Mouse (Mus musculus): ENCODE results near the gene Ccdc13. TPM values are rescaled to one million over a fixed set of nuclear protein-coding genes. Genes with fewer than 3 reads are reported as not detected.

Ccdc13 gene
- polyA plus RNA-seq, 1 experiment from 2014 or later, result 0.35 TPM

DNA sequence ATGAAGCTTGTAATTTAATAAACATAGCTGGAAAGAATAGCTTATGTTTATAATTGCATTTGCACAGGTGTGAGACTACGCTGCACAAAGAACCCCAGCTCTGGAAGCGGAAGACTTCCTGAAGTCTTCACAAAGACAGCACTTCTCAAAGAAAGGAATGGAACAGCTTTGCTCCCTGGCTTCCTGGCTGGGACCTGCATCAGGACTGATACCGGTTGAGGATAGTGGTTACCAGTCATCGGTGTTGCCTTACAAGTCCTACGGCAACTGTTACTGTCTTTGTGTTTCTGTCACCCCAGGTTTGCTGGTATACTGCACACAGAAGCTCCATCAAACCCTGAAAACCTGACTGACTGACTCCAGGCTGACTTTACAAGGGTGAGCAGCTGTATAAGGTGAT lies 30.2 kb upstream of the Ccdc13 start:
- Histone ChIP-seq H3K27ac (replicated peaks; ENCODE audit: low read depth, low read length) (no peak overlapping the region), H3K9ac (ENCODE audit: low read length) (no peak overlapping the region), H3K4me1 (ENCODE audit: control insufficient read depth, insufficient read depth, low read length) (no peaks in the 10 kb centered on the region), H3K27me3 (ENCODE audit: control insufficient read depth, insufficient read depth, low read length) (no peaks in the 10 kb centered on the region), H3K36me3 (ENCODE audit: control insufficient read depth, insufficient read depth, low read length) (no peaks in the 10 kb centered on the region), H3K9me3 (ENCODE audit: control insufficient read depth, low read length) (no peaks in the 10 kb centered on the region), H3K4me3 (ENCODE audit: low read depth, low read length) (no peak overlapping the region), H3K4me2 (ENCODE audit: low read depth, severe bottlenecking) (no peak overlapping the region)
- ATAC-seq (ENCODE audit: insufficient number of reproducible peaks, low FRiP score, low TSS enrichment, low read depth) (no peak), DNase-seq (ENCODE audit: low spot score) (no peak)
- WGBS, result 78% methylated on average over 5 of the region's 5 CpGs

DNA sequence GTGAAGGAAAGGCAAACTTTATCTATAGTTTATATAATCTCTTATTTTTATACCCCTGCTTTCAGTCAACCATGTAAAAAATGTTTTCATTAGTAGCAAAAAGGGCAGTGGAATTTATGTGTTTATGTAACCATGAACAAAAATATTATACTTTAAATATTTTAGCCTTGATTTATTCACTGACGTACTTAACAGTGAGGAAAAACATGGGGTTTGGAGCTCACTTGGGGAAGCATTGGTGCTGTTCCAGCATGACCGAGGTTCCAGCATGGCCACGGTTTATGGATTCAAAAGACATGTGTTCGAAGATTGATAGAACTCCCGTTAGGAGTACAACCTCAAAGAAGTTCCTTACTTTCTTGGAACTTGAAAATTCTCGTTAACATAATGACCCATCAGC lies 29.0 kb upstream of the Ccdc13 start:
- Histone ChIP-seq H3K4me2 (ENCODE audit: low read depth, severe bottlenecking) (no peak overlapping the region), H3K4me3 (ENCODE audit: low read depth, low read length) (no peak overlapping the region), H3K9ac (ENCODE audit: low read length) (no peak overlapping the region), H3K36me3 (ENCODE audit: control insufficient read depth, insufficient read depth, low read length) (no peaks in the 10 kb centered on the region), H3K9me3 (ENCODE audit: control insufficient read depth, low read length) (no peaks in the 10 kb centered on the region), H3K27me3 (ENCODE audit: control insufficient read depth, insufficient read depth, low read length) (no peaks in the 10 kb centered on the region), H3K27ac (replicated peaks; ENCODE audit: low read depth, low read length) (no peak overlapping the region), H3K4me1 (ENCODE audit: control insufficient read depth, insufficient read depth, low read length) (no peaks in the 10 kb centered on the region)
- DNase-seq (ENCODE audit: low spot score) (no peak), ATAC-seq (ENCODE audit: insufficient number of reproducible peaks, low FRiP score, low TSS enrichment, low read depth) (no peak)
- WGBS, result 78% methylated on average over 6 of the region's 6 CpGs

DNA sequence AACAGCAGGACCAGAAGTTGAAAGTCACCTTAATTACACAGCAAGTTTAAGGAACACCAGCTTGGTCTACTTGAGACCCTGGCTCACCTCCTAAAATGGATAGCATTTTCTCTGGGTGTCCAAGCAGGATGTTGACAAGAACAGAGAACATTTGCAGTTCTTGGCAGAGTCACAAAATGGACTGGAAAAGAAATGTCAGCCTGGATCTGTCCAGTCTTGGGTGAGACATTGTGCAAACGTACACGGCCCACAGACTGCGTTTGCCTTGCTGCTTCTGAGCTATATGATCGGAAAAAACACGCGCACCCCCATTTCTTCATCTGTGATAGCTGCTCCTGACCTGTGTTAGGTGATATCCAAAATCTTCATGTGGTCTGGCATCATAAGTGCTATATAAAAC lies 28.4 kb upstream of the Ccdc13 start:
- DNase-seq (ENCODE audit: low spot score), result no peak
- 95% methylated on average over 6 of the region's 6 CpGs for WGBS
- no peak for ATAC-seq (ENCODE audit: insufficient number of reproducible peaks, low FRiP score, low TSS enrichment, low read depth)
- no peaks in the 10 kb centered on the region for H3K4me1 ChIP-seq (ENCODE audit: control insufficient read depth, insufficient read depth, low read length)
- no peak overlapping the region for H3K4me2 ChIP-seq (ENCODE audit: low read depth, severe bottlenecking)
- H3K27ac ChIP-seq (replicated peaks; ENCODE audit: low read depth, low read length), result no peak overlapping the region
- H3K9me3 ChIP-seq (ENCODE audit: control insufficient read depth, low read length), result no peaks in the 10 kb centered on the region
- no peaks in the 10 kb centered on the region for H3K36me3 ChIP-seq (ENCODE audit: control insufficient read depth, insufficient read depth, low read length)
- no peaks in the 10 kb centered on the region for H3K27me3 ChIP-seq (ENCODE audit: control insufficient read depth, insufficient read depth, low read length)
- H3K4me3 ChIP-seq (ENCODE audit: low read depth, low read length), result no peak overlapping the region
- no peak overlapping the region for H3K9ac ChIP-seq (ENCODE audit: low read length)

DNA sequence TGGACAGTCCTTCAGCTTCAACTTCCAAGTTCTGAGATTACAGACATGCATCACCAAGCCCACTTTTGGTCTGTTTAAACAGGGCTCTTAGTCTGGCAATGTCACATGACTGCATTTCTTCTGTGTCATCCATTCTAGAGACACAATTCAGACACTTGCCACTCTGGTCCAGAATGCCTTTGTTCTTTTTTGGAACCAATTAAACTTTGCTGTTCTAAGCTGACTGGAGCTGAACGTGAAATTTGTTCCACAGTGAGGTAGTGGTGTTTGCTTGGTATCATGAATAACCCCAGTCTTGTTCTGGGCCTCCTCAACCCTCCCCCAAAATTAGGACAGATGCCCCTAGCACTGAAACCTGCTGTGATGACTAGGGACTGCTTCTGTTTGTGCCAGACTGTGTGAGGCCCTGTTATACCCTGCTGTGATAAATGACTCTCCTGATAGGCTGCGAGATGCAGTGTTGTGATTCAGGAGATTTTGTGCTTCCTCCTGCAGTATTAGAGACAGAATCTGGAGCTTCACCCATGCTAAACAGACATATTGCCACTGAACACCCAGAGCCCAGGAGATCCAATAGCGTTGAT lies 26.3 kb upstream of the Ccdc13 start:
- H3K27ac ChIP-seq (replicated peaks; ENCODE audit: low read depth, low read length), result no peak overlapping the region
- H3K4me2 ChIP-seq (ENCODE audit: low read depth, severe bottlenecking), result no peak overlapping the region
- H3K27me3 ChIP-seq (ENCODE audit: control insufficient read depth, insufficient read depth, low read length), result no peaks in the 10 kb centered on the region
- no peaks in the 10 kb centered on the region for H3K4me1 ChIP-seq (ENCODE audit: control insufficient read depth, insufficient read depth, low read length)
- H3K9ac ChIP-seq (ENCODE audit: low read length), result no peak overlapping the region
- H3K36me3 ChIP-seq (ENCODE audit: control insufficient read depth, insufficient read depth, low read length), result no peaks in the 10 kb centered on the region
- H3K4me3 ChIP-seq (ENCODE audit: low read depth, low read length), result no peak overlapping the region
- WGBS, result 53% methylated on average over 3 of the region's 3 CpGs
- DNase-seq (ENCODE audit: low spot score), result no peak
- no peaks in the 10 kb centered on the region for H3K9me3 ChIP-seq (ENCODE audit: control insufficient read depth, low read length)
- ATAC-seq (ENCODE audit: insufficient number of reproducible peaks, low FRiP score, low TSS enrichment, low read depth), result no peak

DNA sequence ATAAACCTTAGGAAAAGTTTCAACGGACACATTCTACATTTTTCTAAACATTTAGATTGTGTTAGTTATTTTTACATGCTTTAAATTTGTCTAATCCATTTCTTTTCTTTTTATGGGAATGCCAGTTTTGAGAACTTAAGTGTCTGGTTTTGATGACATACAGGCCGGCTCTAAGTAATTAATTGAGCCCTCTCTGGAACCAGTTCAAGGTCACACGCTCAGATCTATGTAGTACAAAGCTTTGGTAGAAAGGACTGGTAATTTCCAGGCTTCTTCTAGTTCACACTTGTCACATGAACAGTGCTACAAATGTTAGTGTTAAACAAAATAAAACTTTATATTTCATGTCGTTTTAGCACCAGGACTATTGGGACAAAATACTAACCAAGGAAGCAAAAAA lies 25.6 kb upstream of the Ccdc13 start:
- no peaks in the 10 kb centered on the region for H3K9me3 ChIP-seq (ENCODE audit: control insufficient read depth, low read length)
- no peak overlapping the region for H3K27ac ChIP-seq (replicated peaks; ENCODE audit: low read depth, low read length)
- H3K4me2 ChIP-seq (ENCODE audit: low read depth, severe bottlenecking), result no peak overlapping the region
- no peak overlapping the region for H3K4me3 ChIP-seq (ENCODE audit: low read depth, low read length)
- H3K4me1 ChIP-seq (ENCODE audit: control insufficient read depth, insufficient read depth, low read length), result no peaks in the 10 kb centered on the region
- ATAC-seq (ENCODE audit: insufficient number of reproducible peaks, low FRiP score, low TSS enrichment, low read depth) (no peak), DNase-seq (ENCODE audit: low spot score) (no peak)
- no peaks in the 10 kb centered on the region for H3K36me3 ChIP-seq (ENCODE audit: control insufficient read depth, insufficient read depth, low read length)
- 58% methylated on average over 4 of the region's 4 CpGs for WGBS
- H3K9ac ChIP-seq (ENCODE audit: low read length), result no peak overlapping the region
- H3K27me3 ChIP-seq (ENCODE audit: control insufficient read depth, insufficient read depth, low read length), result no peaks in the 10 kb centered on the region

DNA sequence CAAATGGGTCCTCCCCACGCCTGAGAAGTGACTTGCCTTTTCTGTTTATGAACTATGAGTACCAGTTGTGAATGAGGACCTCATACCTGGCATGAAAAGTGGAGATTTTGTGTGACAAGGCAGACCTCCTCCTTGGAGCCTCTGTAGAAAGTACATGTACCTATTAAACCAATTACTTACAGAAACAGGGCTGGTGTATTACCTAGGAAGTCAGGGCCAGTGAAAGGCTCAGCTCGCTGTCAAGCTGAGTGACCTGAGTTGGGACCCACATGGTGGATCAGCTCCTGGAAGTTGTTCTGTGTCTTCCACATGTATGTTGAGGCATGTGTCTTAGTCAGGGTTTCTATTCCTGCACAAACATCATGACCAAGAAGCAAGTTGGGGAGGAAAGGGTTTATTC lies 21.7 kb upstream of the Ccdc13 start:
- ATAC-seq (ENCODE audit: insufficient number of reproducible peaks, low FRiP score, low TSS enrichment, low read depth) (no peak), DNase-seq (ENCODE audit: low spot score) (no peak)
- H3K4me3 ChIP-seq (ENCODE audit: low read depth, low read length), result no peak overlapping the region
- WGBS, result 88% methylated on average over 2 of the region's 2 CpGs
- no peaks in the 10 kb centered on the region for H3K4me1 ChIP-seq (ENCODE audit: control insufficient read depth, insufficient read depth, low read length)
- H3K36me3 ChIP-seq (ENCODE audit: control insufficient read depth, insufficient read depth, low read length), result no peaks in the 10 kb centered on the region
- H3K4me2 ChIP-seq (ENCODE audit: low read depth, severe bottlenecking), result no peak overlapping the region
- no peak overlapping the region for H3K9ac ChIP-seq (ENCODE audit: low read length)
- H3K27ac ChIP-seq (replicated peaks; ENCODE audit: low read depth, low read length), result no peak overlapping the region
- H3K27me3 ChIP-seq (ENCODE audit: control insufficient read depth, insufficient read depth, low read length), result no peaks in the 10 kb centered on the region
- H3K9me3 ChIP-seq (ENCODE audit: control insufficient read depth, low read length), result no peaks in the 10 kb centered on the region

DNA sequence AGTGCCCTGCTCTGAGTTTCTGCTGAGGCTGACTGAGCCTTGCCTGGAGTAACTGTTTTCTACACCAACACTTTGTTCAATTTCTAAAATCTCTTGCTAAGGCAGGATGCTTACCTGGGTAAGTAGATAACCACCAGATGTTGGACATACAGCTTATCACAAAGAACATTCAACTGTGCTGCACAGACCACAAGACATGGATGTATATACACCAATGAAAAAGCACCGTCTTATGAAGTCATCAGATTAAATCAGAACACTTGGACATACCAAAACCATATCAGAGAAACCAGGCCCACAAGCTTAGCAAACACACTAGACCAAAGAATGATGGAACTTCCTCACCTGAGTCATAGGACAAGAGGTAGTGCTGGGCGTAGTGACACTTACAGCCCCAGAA lies 20.1 kb upstream of the Ccdc13 start:
- no peak overlapping the region for H3K27ac ChIP-seq (replicated peaks; ENCODE audit: low read depth, low read length)
- H3K4me2 ChIP-seq (ENCODE audit: low read depth, severe bottlenecking), result no peak overlapping the region
- DNase-seq (ENCODE audit: low spot score), result no peak
- H3K4me1 ChIP-seq (ENCODE audit: control insufficient read depth, insufficient read depth, low read length), result no peaks in the 10 kb centered on the region
- 92% methylated on average over 2 of the region's 2 CpGs for whole genome bisulfite sequencing
- no peak overlapping the region for H3K4me3 ChIP-seq (ENCODE audit: low read depth, low read length)
- H3K9me3 ChIP-seq (ENCODE audit: control insufficient read depth, low read length), result no peaks in the 10 kb centered on the region
- no peak overlapping the region for H3K9ac ChIP-seq (ENCODE audit: low read length)
- no peaks in the 10 kb centered on the region for H3K27me3 ChIP-seq (ENCODE audit: control insufficient read depth, insufficient read depth, low read length)
- H3K36me3 ChIP-seq (ENCODE audit: control insufficient read depth, insufficient read depth, low read length), result no peaks in the 10 kb centered on the region
- no peak for ATAC-seq (ENCODE audit: insufficient number of reproducible peaks, low FRiP score, low TSS enrichment, low read depth)

DNA sequence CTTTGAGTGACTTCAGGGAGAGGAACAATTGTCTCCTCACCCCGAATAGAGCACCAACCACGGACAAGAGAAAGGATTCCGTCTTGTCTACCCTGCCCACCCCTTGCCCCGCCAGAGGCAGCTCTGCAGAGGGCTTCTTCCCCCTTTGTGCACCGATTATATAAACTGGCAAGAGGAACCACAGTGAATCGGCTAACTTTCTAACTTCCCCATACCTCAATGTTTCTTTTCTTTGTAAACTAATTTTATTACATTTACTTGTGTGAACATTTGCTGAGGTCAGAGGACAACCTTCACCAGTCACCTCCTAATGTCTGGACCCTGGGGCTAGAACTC lies 18.9 kb upstream of the Ccdc13 start, which contains the start of gene Higd1a:
TSS of gene Higd1a (minus strand) at position 210 of the 336 bp plus-strand sequence.
- Histone ChIP-seq H3K9ac (ENCODE audit: low read length) (peak within 1 kb of the TSS; percentile 78), H3K36me3 (ENCODE audit: control insufficient read depth, insufficient read depth, low read length) (no peaks in the 10 kb centered on the region), H3K9me3 (ENCODE audit: control insufficient read depth, low read length) (no peaks in the 10 kb centered on the region), H3K4me2 (ENCODE audit: low read depth, severe bottlenecking) (peak within 1 kb of the TSS; percentile 77), H3K27ac (replicated peaks; ENCODE audit: low read depth, low read length) (peak within 1 kb of the TSS; percentile 92), H3K4me1 (ENCODE audit: control insufficient read depth, insufficient read depth, low read length) (no peaks in the 10 kb centered on the region), H3K4me3 (ENCODE audit: low read depth, low read length) (peak within 1 kb of the TSS; percentile 89), H3K27me3 (ENCODE audit: control insufficient read depth, insufficient read depth, low read length) (no peaks in the 10 kb centered on the region)
- DNase-seq (ENCODE audit: low spot score) (no peak), ATAC-seq (ENCODE audit: insufficient number of reproducible peaks, low FRiP score, low TSS enrichment, low read depth) (no peak)
- 23% methylated on average over 6 of the region's 6 CpGs for WGBS

DNA sequence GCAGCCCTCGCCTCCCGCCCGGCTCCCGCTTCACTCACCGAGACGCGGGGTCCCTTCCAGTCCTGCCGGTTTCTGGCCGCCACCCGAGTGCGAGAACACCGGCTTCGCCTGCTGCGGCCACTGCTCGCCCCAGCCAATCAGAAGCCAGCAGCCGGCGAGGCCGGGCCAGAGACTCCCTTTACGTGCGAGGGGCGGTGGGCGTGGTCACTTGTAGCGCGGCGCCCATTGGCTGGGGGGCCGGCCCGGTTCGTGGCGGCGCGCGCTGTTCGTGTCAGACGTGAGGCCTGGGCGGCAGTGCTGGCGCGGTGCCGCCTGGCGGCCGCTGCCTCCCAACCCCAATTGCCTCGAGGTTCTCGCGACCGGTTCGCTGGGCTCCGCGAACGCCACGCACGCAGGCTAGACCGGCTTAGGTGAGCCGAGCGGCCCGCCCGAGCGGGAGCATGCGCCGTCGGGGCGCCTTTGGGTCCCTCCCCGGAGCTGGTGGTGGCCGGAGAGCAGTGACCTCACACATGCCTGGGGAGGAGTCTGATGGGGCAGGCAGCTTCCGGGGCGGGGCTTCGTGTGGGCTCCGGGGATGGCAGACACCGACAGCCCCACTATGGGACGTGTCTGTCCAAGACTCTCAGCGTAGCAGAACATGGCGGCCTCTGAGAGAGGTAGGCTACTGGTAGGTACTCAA lies 18.4 kb upstream of the Ccdc13 start:
- peak overlapping the region; percentile 89 for H3K4me3 ChIP-seq (ENCODE audit: low read depth, low read length)
- no peaks in the 10 kb centered on the region for H3K27me3 ChIP-seq (ENCODE audit: control insufficient read depth, insufficient read depth, low read length)
- peak overlapping the region; percentile 92 for H3K27ac ChIP-seq (replicated peaks; ENCODE audit: low read depth, low read length)
- no peaks in the 10 kb centered on the region for H3K9me3 ChIP-seq (ENCODE audit: control insufficient read depth, low read length)
- H3K36me3 ChIP-seq (ENCODE audit: control insufficient read depth, insufficient read depth, low read length), result no peaks in the 10 kb centered on the region
- peak; percentile 99 for ATAC-seq (ENCODE audit: insufficient number of reproducible peaks, low FRiP score, low TSS enrichment, low read depth)
- under 1% methylated on average over 60 of the region's 70 CpGs for WGBS
- DNase-seq (ENCODE audit: low spot score), result peak; percentile 97
- peak overlapping the region; percentile 77 for H3K4me2 ChIP-seq (ENCODE audit: low read depth, severe bottlenecking)
- no peaks in the 10 kb centered on the region for H3K4me1 ChIP-seq (ENCODE audit: control insufficient read depth, insufficient read depth, low read length)
- peak overlapping the region; percentile 78 for H3K9ac ChIP-seq (ENCODE audit: low read length)
